ENCODE assay signal across 23 mouse cellular contexts in genomic region chr6:127902559-127902958, GRCm38 (mm10). TPM values are rescaled to one million over a fixed set of nuclear protein-coding genes. Genes with fewer than 3 reads are reported as not detected.
A peak's percentile ranks its signal among the peaks of the same experiment; 100 is the strongest.
DNase-seq lines count a peak whose midpoint lies in the region; ATAC-seq lines count a peak whose summit lies in the region.
"Had no signal": no experiment of that assay in that cellular context is flagged by ENCODE, and none has a peak within 500 bp of the region (broad histone marks: within the 10 kb centered on the region; RNA-seq: fewer than 3 reads in every experiment).

No protein-coding gene starts in this region.

- peak; percentile 95 for ATAC-seq in frontal cortex, adult (ENCODE audit: low TSS enrichment)
- ATAC-seq: forebrain, embryonic 15.5 days; hindbrain, postnatal 0 days; intestine, embryonic 15.5 days had no signal

- DNase-seq in frontal cortex, postnatal 10 days (ENCODE audit: low spot score in 2 of 2) = no peak
- peak; percentile 70 for DNase-seq in right cerebral cortex, adult 18-20 months
- DNase-seq in right cerebral cortex, postnatal 14 days = no peak
- peak; percentile 57 to 69 for DNase-seq in left cerebral cortex, adult 9 months (ENCODE audit: low spot score in 2 of 2)
- peak; percentile 88 for DNase-seq in telencephalon, adult 2 months (ENCODE audit: low read depth, low spot score)
- no peak for DNase-seq in gastrocnemius, postnatal 4 days (ENCODE audit: low spot score in 2 of 2)
- DNase-seq in cerebellum, adult 9-11 months = no peak
- DNase-seq: adrenal gland, adult 8-10 months; cerebellum, adult 8-10 months; gastrocnemius, postnatal 14 days; heart, adult 11 months; heart, postnatal 36 days; kidney, adult 9 months; kidney, postnatal 10 days; layer of hippocampus, postnatal 36 days; lung, postnatal 36 days; thymus, postnatal 14 days had no signal

RNA-seq across cellular contexts. Expression of gene Tspan11, which starts 15.2 kb away (rescaled TPM):
- 10 to 100 TPM; 13.4 to 14.0 TPM for total RNA-seq in gastrocnemius, postnatal 4 days (2021)
- total RNA-seq: CH12.LX; megakaryocyte, adult 5-6 weeks had no signal

Comparison
In these comparisons a context has a peak if more than half of its experiments do, and no peak if none do; other contexts are left out.
1. DNase-seq: peak in right cerebral cortex, adult 18-20 months (single experiment), left cerebral cortex, adult 9 months (2 of 2) and telencephalon, adult 2 months (single experiment); none in frontal cortex, postnatal 10 days (0 of 2), right cerebral cortex, postnatal 14 days (single experiment), gastrocnemius, postnatal 4 days (0 of 2) and cerebellum, adult 9-11 months (single experiment).